Mouse (Mus musculus) cerebellum, postnatal 4 days (tissue): Measurements from ENCODE around the gene Snx3.

Source experiments
- DNase-seq, 2 experiments: peaks; one replicate each; pipeline ENCODE4 v3.0.0; 2022; ENCODE audit warnings: low spot score in 2 of 2, mixed read lengths in 1 of 2

Snx3 gene

DNA sequence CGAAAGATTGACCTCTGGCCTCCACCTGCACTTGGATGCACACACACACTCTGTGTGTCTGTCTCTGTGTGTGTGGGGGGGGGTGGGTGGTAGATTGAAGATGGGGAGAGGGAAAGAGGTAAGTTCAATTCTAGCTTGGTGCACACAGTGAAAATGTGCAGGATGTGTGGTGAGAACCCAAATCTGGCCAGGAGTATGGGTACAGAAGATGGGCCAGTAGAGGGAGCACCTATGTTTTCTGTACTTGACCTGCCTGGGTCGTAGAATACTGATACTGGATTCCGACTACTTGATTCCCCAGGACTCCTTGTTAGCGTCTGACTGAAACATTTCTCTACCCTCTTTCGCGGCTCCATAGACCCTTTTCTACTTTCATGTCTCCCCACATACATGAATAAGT lies 8.3 kb downstream of the Snx3 start:
- no peak for DNase-seq

- DNase-seq, result no peak
Observed at GRCm38 (mm10) chr10:42511184-42512135, 9.6 kb downstream of the Snx3 start.

- DNase-seq, result no peak
Observed at GRCm38 (mm10) chr10:42514125-42514524, 12.3 kb downstream of the Snx3 start.

DNA sequence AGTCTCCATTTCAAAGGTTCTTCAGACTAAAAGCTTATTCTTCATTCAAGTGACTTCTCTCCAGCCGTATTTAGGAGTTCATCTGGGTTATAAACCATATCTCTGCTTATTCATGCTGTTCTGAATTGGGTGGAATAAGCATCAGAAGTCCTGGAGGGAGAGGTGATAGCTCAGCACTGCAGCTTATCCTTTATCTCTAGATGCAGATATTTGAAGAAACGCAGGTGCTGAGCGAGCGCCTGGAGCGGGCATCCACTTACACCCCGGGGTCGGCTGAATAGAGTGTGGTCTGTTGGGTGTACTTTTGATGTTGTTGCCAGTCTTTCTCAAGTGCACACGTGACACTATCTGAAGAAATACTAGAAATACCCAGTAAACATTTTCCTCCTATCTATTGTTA lies 16.5 kb downstream of the Snx3 start:
- DNase-seq, result no peak

DNA sequence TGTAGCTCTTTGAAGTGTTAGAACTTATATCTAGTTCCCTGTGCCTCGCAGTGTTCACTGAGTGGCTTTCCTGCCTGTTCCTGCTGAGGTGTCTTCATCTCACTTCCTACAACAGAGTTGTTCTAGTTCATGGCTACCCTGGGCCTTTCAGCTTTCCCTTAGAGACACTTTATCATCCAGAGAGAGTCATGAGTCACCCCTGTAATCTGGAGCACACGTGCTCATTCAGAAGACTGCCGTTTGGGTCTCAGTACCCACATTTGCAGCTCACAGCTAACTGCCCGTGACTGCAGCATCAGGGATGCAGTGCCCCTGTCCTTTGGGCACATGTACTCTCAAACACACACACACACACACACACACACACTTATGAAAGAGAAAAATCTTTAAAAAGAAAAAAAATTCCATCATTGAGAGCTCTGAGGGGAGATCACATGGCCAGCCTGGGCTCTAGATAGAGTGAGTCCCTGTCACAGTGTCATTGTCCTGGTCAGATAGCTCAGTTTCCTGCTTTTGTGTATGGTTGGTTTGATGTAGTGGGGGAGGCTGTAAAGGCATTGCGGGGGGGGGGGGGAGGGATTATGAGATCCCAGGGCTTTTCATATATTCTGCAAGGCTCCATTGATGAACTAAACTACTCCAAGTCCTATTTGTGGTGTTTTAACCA lies 19.6 kb downstream of the Snx3 start:
- DNase-seq, result no peak

DNA sequence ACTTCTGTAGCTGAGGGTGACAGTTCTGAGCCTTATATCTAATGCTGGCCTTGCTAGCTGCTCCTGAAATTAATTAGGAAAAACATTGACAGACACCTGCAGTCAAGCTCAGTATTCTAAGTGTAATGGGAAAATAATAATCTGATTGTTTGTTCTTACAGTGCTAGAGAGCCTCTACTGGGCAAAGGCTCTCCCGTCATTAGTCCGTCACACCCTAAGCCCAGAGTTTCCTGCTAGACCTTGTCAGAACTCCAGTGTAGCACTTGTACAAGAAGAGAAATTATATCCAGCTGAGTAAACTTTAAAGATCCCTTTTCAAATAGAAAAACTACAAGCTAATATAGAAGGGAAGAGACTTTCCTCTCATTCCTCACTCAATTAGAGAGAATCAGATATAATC lies 21.1 kb downstream of the Snx3 start:
- DNase-seq, result no peak

DNA sequence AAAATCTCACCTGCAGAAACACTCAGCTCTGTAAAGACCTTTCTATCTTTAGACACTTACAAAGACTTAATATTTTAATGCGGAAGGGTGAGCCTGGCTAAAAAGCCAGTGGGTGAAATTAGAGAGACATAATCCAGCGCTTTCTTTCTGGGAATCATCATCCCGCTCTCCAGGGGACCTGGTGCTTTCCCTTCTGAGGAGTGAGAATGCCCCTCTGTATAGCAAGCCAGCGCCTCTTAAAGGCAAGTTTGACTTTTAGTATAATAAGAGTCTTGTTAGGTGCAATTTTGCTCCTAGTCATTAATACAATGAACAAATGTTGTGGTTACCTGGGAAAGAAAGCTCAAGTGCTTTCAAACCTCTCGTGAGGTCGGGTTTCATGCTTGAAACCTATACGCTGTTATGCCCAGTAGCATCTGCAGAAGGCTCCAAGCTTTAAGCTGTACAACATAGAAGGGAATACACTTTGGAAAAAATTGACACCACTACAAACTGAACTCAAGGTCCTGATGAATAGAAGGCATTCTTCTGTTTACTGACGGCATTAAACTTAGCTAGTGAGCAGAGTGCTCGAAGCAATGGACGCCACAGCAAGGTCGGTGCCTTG lies 21.8 kb downstream of the Snx3 start:
- DNase-seq, result no peak

DNA sequence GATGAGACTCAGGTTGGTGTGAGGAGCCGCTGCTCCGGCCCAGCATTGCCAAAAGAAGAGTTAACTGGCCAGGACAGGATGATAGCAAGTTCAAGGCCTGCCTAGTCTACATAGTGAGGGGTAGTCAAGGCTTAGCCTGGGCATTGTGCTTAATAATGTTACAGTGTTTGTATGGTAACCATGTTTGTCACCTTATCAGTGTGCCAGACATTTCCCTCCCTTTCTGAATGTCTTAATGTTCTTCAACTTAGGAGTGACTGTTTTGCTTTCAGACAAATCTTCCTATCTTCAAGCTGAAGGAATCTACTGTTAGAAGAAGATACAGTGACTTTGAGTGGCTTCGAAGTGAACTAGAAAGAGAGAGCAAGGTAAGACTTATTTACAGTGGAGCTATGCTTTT lies 23.9 kb downstream of the Snx3 start:
- DNase-seq, result no peak

GRCm38 (mm10) chr10:42533836-42534453 lies 32.1 kb downstream of the Snx3 start:
- no peak for DNase-seq

- no peak for DNase-seq
Observed at GRCm38 (mm10) chr10:42537571-42538316, 35.9 kb downstream of the Snx3 start.

DNA sequence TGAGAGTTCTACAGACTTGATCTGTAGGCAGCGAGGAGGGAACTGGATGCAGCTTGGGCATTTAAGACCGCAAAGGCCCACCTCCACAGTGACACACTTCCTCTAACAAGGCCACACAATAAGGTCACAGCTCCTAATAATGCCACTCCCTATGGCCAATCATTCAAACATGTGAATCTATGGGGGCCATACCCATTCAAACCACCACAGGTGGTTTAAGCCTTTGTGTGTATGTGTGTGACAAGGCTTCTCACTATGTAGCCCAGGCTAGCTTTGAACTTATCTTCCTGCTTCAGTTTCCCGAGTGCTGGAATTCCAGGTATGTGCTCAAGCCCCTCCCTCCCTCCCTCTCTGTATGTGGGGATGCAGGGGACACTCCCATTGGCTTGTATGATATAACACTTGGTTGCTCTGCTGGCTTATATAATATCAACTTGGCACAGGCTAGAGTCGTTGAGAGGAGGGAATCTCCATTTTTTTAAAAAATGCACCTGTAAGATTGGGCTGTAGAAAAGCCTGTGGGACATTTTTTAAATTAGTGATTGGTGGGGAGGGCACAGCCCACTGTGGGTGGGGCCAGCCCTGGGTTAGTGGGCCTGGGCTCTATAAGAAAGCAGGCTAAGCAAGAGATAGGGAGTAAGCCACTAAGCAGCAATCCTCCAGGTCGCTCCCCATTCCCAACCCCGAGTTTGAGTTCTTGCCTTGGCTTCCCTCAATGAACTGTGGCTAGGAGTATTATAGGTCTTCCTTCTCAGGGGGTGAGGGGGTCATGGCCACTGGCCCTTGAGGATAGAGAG lies 44.1 kb downstream of the Snx3 start:
- no peak for DNase-seq

GRCm38 (mm10) chr10:42546507-42546906 lies 44.7 kb downstream of the Snx3 start:
- no peak for DNase-seq

- no peak for DNase-seq
Observed at GRCm38 (mm10) chr10:42559581-42560200, 57.9 kb downstream of the Snx3 start.

- no peak for DNase-seq
Observed at GRCm38 (mm10) chr10:42562272-42562671, 60.4 kb downstream of the Snx3 start.

DNA sequence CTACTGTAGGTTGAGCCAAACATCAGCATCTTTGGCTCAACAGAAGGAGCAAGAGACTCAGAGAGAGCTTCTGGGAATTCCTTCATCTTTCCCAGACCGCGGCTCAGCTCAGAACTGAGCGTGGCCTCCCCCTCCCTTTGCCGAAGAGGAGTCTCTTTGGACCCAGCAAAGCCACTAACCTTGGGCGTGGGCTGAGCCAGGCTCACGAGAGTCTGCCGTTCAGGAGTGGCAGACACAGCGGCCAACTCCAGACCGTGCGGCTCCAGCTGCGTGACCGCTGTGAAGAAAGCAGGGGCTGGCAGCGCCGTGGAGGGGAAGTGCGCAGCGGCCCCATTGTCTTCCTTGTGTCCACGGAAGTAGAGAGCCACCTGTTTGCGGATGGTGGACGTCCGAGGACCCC lies 70.7 kb downstream of the Snx3 start:
- DNase-seq, result no peak

DNA sequence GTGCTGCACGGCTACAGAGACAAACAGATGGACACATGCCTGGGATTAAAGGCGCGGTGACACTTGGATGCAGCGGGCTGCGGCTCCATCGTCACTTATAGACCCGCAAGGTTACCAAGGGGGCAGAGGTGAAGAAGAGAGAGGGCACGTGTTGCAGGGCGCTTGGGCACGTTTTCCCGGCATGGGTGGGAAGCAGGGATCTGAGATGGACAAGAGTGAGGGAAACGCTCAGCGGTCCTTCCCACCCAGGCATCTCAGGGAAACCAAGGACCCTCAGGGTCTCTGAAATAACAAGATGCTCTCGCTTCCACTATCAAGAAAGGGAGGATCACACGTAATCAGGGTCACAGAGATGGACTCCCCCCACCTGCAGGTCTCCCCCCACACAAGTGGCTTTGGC lies 71.1 kb downstream of the Snx3 start:
- no peak for DNase-seq

- DNase-seq, result no peak
Observed at GRCm38 (mm10) chr10:42574639-42575038, 72.8 kb downstream of the Snx3 start.

DNA sequence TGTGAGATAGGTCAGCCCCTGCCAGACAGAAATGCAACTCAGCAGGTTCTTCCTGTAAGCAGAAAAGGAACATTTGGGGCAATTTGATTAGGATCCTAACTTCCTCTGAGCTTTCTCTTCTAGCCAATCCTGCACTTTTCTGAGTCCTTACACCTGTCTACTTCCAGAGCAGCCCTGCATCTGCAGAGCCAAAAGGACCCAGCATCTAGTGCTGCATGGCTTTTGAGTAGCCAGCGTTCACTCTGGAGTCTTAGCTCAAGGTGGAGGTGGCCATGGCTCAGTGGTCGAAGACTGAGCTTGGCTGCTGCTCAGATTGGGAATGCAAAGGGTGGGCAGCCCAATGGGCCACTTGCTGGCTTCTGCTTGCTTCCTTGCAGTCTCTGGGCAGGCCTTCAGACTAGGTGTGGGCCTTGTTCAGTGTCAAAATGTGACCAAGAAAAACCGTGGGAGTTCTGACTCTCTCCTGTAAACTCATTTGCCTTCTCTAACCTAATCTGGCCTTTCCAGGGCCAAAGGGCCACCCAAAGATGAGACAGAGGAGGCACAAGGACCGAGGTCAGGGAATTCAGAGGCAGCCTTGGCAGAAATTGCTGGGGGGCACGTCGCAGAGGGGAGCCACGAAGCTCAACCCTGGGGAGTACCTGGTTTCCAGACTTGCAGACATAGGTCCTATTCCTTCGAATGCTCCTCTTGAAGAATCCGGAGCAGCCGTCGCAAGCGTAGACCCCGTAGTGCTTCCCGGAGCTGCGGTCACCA lies 75.9 kb downstream of the Snx3 start:
- DNase-seq, result no peak

DNA sequence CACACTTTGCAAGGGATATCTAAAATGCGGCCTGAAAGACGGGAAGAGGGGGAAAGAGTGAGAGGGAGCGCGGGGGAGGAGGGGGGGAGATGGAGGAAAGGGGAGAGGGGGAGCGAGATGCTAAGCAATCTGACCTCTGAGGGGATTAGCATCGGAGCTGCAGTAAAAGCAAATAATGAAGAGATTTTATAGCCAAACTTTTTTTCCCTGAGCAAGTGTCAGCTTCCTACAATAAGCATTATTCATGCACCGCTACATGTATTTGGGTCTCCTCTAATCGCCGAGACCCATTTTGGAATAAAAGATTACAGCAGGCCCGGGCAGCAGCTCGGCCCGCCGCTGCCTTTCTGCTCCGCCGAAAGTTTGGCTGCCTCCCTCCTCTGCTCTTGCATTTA lies 76.4 kb downstream of the Snx3 start:
- no peak for DNase-seq
